Mouse (Mus musculus) Patski (cell line): Measurements from ENCODE around the gene Cyp3a16. TPM values are rescaled to one million over a fixed set of nuclear protein-coding genes. Genes with fewer than 3 reads are reported as not detected.
"Not testable (repeated sequence)": the region's sequence is repeated elsewhere in the genome, so short reads cannot be mapped to it uniquely, and the experiment has no call there.

ENCODE experiments used
- ATAC-seq: fragments of 100-300 bp; one replicate; pipeline ENCODE4 v1.8.0; 2021
- CTCF ChIA-PET: fragments of 350-600 bp; sonication (Branson Sonifier 250); formaldehyde crosslinking; loops from one replicate; lab custom pipeline; 2022; ENCODE audit warnings: inconsistent platforms; lab: Charles Lee
- POLR2A ChIA-PET: fragments of 350-600 bp; sonication (Branson Sonifier 250); formaldehyde crosslinking; loops from one replicate; lab custom pipeline; 2022; ENCODE audit warnings: antibody characterized with exemption, inconsistent platforms; lab: Charles Lee
- DNase-seq: peaks from one replicate; pipeline ENCODE4 v3.0.0-alpha.2; 2011; ENCODE audit warnings: low read depth, low spot score
- H3K27me3 ChIP-seq: fragments of 371-371 bp; one replicate; pipeline ENCODE4 v1.5.1; 2021
- CTCF ChIP-seq: fragments of 100-300 bp; IDR thresholded peaks from one replicate; pipeline ENCODE4 v1.5.1; 2021
- in situ Hi-C: fragments of 300-500 bp; cut with MboI; formaldehyde crosslinking; loops from 3 replicates; pipeline ENCODE4 v1.11.1; 2018; ENCODE audit warnings: low pct_unique_long_range_greater_than_20kb, mixed read lengths
- polyA plus RNA-seq: library from polyadenylated mRNA; unstranded; gene quantifications from one replicate; pipeline ENCODE4 v1.2.3, GENCODE M21; 2021

Gene Cyp3a16
- polyA plus RNA-seq: not detected

DNA sequence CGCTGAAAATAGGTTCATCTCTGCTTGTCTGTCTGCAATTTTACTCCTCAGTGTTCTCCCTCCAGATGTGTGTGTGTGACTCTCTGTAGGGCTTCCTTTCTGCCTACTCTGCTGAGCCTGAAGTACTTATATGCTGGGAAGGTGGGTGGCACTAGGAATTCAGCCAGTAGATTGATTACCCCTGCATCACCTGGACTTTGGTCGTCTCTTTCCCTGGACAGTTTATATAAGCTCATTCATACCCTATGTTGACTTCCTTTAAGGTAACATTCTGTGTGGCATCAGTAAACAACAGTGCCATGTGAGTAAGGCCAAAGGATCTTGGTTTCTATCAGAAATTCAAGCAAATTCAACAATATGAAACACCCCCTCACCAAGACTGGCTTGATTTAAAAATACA is at the start of gene Cyp3a16:
Gene Cyp3a16, minus strand, starts transcription at position 101 of the 400 bp plus-strand sequence.
- CTCF ChIA-PET, ATAC-seq, POLR2A ChIA-PET, DNase-seq, in situ Hi-C loops, H3K27me3 ChIP-seq: not testable (repeated sequence)

DNA sequence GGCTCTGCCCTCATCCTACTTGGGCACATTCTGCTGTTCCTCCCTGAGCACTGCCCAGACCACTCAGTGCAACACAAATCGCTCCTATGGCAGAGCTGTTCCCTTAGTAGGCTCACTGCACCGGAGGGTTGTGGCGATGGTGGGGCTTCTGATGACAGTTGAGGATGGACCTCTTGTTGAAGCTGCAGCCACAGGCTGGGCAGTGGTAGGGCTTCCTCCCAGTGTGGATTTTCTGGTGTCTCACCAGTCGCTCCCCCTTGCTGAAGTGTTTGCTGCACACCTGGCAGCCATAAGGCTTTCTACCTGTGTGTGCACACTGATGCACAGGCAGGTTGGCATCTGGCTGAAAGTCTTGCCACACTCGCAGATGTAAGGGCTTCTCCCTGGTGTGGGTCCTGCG is 20.8 kb upstream of the Cyp3a16 start:
- ATAC-seq (no peak), DNase-seq (no peak)
- in situ Hi-C loops: no loop called here
- no peaks in the 10 kb centered on the region for H3K27me3 ChIP-seq
- TF ChIP-seq CTCF: no peak
- ChIA-PET CTCF (no interaction called here), POLR2A (no interaction called here)

DNA sequence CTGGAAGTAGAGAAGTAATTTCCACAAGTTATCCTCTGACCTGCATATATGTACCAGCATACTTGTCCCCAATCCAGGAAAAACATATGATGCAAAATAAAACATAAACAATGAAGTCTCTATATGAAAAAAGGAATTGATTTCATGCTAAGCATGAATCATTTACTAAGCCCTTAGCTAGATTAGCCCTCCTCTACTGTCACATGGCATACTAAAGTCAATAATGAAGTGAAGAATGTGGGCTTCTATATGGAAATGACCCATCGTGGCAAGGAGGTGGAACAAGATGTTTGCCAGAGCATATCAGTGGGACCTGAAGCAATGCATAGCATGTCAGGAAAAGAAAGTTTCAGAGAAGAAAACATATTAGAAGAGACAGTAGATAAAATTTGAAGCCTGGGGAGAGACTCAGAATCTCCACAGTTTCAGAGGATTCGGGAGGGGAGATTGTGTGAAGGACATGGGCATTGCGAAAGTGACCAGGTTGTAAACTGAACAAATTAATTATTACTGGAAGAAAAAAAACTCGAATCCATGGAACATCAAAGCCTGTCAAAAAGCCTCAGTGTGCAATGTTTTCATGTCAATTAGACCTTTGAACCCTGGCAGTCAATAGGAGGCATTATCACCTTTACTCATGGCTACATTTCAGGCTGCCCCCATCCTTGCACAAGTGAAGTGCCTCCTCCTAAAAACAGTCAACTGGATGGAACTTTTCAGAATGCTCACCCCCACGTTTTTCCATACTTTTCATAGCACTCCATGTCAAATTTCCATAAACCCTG is 5.0 kb downstream of the Cyp3a16 start:
- ATAC-seq (no peak), DNase-seq (no peak)
- in situ Hi-C loops: no loop called here
- CTCF ChIA-PET: no interaction called here
- POLR2A ChIA-PET: no interaction called here
- no peak for TF ChIP-seq CTCF
- no peaks in the 10 kb centered on the region for H3K27me3 ChIP-seq

DNA sequence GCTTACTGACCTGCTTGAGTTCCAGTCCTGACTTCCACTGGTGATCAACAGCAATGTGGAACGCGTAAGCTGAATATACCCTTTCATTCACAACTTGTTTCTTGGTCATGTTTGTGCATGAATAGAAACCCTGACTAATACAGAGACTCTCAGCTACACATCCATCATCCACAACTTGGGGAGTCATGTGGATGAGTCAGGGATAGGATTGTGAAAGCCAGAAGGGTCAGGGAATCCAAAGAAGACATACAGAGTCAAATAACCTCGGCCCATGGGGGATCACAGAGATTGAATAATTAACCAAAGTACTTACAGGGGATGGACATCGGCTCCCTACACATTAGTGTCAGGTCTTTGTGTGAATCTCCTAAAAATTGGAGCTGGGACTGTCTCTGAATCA is 7.2 kb downstream of the Cyp3a16 start:
- no peaks in the 10 kb centered on the region for H3K27me3 ChIP-seq
- in situ Hi-C loops: no loop called here
- ChIA-PET CTCF (no interaction called here), POLR2A (no interaction called here)
- no peak for TF ChIP-seq CTCF
- DNase-seq (no peak), ATAC-seq (no peak)

DNA sequence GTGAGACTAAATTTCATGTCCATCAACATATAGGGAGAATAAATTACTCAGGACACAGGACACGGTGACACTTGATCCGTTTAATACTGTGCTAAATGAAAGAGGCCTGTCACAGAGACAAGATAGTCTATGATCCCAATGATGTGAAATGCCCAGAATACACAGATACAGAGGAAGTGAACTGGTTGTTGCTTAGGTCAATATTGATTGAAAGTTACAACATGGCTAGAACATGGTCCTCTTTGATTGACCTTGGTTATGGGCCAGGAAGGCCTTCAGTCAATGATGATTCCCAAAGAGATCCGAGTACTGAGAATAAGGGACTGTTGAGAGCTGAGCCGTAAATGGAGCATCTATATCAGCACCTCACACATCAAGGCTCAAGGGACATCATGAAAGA is 15.1 kb downstream of the Cyp3a16 start:
- TF ChIP-seq CTCF: no peak
- POLR2A ChIA-PET: no interaction called here
- in situ Hi-C loops: no loop called here

DNA sequence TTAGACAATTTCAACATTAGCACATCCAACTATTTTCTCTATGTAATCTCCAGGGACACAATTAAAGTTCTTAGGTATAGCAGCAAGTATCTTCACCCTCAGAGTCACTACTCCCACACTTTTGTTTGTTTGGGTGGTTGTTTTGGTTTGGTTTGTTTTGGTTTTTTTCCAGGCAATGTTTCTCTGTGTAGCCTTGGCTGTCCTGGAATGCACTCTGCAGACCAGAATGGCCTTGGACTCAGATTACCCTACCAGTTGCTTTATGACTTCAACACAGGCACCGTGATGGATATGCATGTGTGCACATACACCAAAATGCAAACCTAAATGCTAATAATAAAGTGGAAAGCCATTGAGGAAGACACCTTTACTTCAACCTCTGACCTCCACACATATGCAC is 35.8 kb downstream of the Cyp3a16 start:
- H3K27me3 ChIP-seq: no peaks in the 10 kb centered on the region
- DNase-seq (no peak), ATAC-seq (no peak)
- ChIA-PET POLR2A (no interaction called here), CTCF (no interaction called here)
- in situ Hi-C loops: loop anchor here (5.0 kb wide), 1 partner anchor 469 kb away; no protein-coding TSS in a partner anchor
- TF ChIP-seq CTCF: no peak

More for the DNA sequence above, 15.1 kb downstream of the Cyp3a16 start:
- ATAC-seq (no peak), DNase-seq (no peak)
- no peaks in the 10 kb centered on the region for H3K27me3 ChIP-seq
- CTCF ChIA-PET: no interaction called here

DNA sequence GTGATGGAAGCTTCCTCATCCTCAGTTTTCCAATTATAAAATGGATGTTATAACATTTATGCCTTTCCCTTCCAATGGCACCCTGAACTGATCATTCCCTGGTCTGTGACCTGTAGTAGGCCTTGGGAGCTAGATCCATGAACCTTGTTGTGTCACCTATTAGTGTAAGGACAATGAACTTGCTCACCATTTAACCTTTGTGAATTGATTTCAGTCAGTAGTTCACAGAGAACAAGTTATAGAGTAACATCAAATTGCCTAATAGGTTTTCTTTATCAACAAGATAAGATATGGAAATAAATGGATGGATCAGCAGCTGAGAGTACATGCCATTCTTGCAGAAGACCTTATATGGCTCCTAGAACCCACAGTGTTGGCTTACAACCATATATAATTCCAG is 38.5 kb downstream of the Cyp3a16 start:
- in situ Hi-C loops: loop anchor here (5.0 kb wide), 1 partner anchor 471 kb away; no protein-coding TSS in a partner anchor
- POLR2A ChIA-PET: no interaction called here
- H3K27me3 ChIP-seq: no peaks in the 10 kb centered on the region
- ATAC-seq (no peak), DNase-seq (no peak)
- no peak for TF ChIP-seq CTCF
- CTCF ChIA-PET: no interaction called here

DNA sequence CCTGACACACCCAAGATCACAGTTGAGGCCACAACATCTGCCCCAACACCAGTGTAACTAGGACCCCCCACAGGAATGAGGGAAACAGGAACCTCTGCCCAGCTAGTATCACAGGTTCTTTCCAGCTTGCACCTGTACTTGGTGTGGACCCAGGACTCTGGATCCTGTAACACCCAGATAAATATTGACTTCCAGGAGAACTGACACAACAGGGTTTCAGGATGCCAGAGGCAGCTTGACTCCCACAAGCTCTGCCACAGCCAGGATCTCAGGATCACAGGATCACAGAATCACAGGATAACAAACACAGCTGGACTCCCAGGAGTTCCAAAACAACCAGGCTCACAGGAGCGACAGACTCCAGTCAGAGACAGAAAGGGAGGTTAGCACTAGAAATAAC is 47.2 kb downstream of the Cyp3a16 start:
- CTCF ChIA-PET: no interaction called here
- ATAC-seq (no peak), DNase-seq (no peak)
- no peaks in the 10 kb centered on the region for H3K27me3 ChIP-seq
- TF ChIP-seq CTCF: no peak
- POLR2A ChIA-PET: no interaction called here
- in situ Hi-C loops: no loop called here

DNA sequence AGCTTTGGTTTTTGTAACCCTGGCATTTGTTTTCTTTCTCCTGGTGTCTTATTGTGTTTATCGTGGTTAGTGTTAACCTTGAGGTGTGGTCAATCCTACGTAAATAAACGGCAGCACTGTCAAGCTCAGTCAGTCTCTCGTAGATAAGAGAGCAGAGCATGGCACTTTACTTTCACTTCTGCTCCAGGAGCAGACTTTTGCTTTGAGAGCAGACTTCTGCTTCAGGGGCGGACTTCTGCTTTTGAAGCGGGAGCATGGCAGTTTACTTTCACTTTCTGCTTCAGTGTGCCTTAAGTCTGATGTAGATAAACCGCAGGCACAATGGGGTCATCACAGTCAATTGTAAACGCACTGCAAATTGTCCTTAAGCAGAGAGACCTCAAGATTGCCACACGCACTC is 54.1 kb downstream of the Cyp3a16 start:
- POLR2A ChIA-PET, in situ Hi-C loops, ATAC-seq, CTCF ChIA-PET, H3K27me3 ChIP-seq, DNase-seq: not testable (repeated sequence)

Other genes with a start within 250 kb of the Cyp3a16 start
- 52.8 TPM for gene Zfp655, start 238.0 kb downstream of the Cyp3a16 start, polyA plus RNA-seq
- 25.9 TPM for gene Zscan25, start 189.2 kb downstream of the Cyp3a16 start, polyA plus RNA-seq
- gene Cyp3a57, start 124.4 kb downstream of the Cyp3a16 start, polyA plus RNA-seq: not detected
- gene Cyp3a41b, start 115.0 kb upstream of the Cyp3a16 start, polyA plus RNA-seq: not detected